Mouse (Mus musculus) limb, embryonic 10.5 days (tissue): ENCODE results near the gene Ripor2. TPM values are rescaled to one million over a fixed set of nuclear protein-coding genes. Genes with fewer than 3 reads are reported as not detected.

Source experiments
- DNase-seq: peaks from one replicate; pipeline ENCODE4 v3.0.0-alpha.2; 2017; ENCODE audit warnings: low spot score
- H3K27ac ChIP-seq: fragments of 300-500 bp; sonication (generic); 2 replicates; pipeline ENCODE4 v1.5.1; 2016; ENCODE audit warnings: mild to moderate bottlenecking
- H3K27me3 ChIP-seq: fragments of 300-500 bp; sonication (generic); 2 replicates; pipeline ENCODE4 v1.6.1; 2016; ENCODE audit warnings: low read depth, mild to moderate bottlenecking; ENCODE audit not compliant: poor library complexity, severe bottlenecking
- H3K36me3 ChIP-seq: fragments of 300-500 bp; sonication (generic); 2 replicates; pipeline ENCODE4 v1.6.1; 2016; ENCODE audit warnings: mild to moderate bottlenecking, moderate library complexity
- H3K4me1 ChIP-seq: fragments of 300-500 bp; sonication (generic); 2 replicates; pipeline ENCODE4 v1.6.1; 2016
- H3K4me3 ChIP-seq: fragments of 300-500 bp; sonication (generic); 2 replicates; pipeline ENCODE4 v1.5.1; 2016; ENCODE audit warnings: mild to moderate bottlenecking, moderate library complexity
- H3K9me3 ChIP-seq: fragments of 300-500 bp; sonication (generic); replicated peaks from 2 replicates; pipeline ENCODE4 v1.6.1; 2016; ENCODE audit warnings: mild to moderate bottlenecking
- WGBS: fragments of 180-500 bp; shearing (Covaris S2); methylation state at CpG from one replicate; pipeline ENCODE4 v1.1.7; 2016; 5-methylcytosine and 5-hydroxymethylcytosine counted together
- polyA plus RNA-seq: library from polyadenylated mRNA; unstranded; fragments of >200 nt; fragmentation: Nextera tagmentation; extraction: Ambion mirVana; gene quantifications from 2 replicates; pipeline ENCODE4 v1.2.1, GENCODE M21; 2016

Ripor2 gene
- polyA plus RNA-seq, 1 experiment from 2014 or later: 0.90 TPM

DNA sequence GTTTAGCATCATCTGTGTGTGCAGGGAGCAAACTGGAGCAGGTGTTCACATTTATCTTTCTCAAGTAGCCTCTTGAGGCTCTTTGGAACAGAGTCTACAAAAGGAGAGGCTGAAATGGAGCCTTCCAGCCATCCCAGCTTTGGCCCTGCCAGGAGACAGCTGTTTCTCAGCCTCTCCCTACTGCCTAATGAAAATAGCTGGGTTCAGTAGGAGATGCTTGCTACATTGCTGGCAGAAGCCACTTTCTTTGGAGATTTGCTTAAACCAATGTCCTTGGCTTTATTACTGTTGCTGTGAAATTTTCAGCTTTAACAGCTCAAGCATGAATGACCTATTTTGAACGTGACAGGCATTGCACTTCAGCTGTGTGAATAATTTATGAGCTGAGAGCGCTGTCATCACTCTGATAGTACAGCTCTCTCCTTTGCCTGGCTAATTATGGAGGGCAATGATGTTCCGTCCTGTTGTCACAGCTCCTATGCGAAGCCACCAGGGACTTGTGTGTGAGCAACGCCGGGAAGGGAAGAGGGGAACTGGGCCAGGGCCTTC lies 47.2 kb downstream of the Ripor2 start:
- DNase-seq: no peak
- Histone ChIP-seq H3K27me3 (0 out of 2 replicates have a peak, but pooled peaks cover 5% of the 10 kb centered on the region), H3K27ac (no peak overlapping the region), H3K9me3 (no peaks in the 10 kb centered on the region), H3K36me3 (no peaks in the 10 kb centered on the region), H3K4me3 (no peak overlapping the region), H3K4me1 (peaks cover under 1% of the 10 kb centered on the region; the same call in 1 of the 2 replicates)
- 56% methylated on average over 6 of the region's 6 CpGs for WGBS

DNA sequence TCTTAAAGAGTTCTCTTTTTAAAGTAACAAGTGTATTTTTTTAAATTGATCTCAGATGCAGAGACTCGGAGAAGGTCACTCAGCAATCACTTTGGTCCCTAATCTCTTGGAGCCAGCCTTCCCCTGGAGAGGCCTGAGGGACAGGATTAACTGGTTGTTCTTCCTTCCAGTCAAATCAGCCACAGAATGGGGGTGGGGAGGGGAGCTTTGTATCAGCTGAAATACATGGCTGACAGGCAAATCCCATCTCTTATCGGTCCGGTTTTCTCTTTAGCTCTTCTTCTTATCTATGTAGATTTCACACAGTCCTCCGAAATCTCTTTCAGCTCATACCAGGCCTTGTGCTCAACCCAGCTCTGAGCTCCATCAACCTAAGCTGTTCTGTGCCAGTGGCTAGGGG lies 48.4 kb downstream of the Ripor2 start:
- Histone ChIP-seq H3K4me3 (no peak overlapping the region), H3K4me1 (no peaks in the 10 kb centered on the region), H3K27me3 (0 out of 2 replicates have a peak, but pooled peaks cover 5% of the 10 kb centered on the region), H3K36me3 (no peaks in the 10 kb centered on the region), H3K27ac (no peak overlapping the region), H3K9me3 (no peaks in the 10 kb centered on the region)
- no peak for DNase-seq
- 71% methylated on average over 4 of the region's 4 CpGs for WGBS

- H3K36me3 ChIP-seq: no peaks in the 10 kb centered on the region
- peaks cover under 1% of the 10 kb centered on the region for H3K4me1 ChIP-seq
- H3K27me3 ChIP-seq: peaks cover 28% of the 10 kb centered on the region
- WGBS: 60% methylated on average over 4 of the region's 4 CpGs
- no peaks in the 10 kb centered on the region for H3K9me3 ChIP-seq
- no peak for DNase-seq
- no peak overlapping the region for H3K27ac ChIP-seq
- no peak overlapping the region for H3K4me3 ChIP-seq
These were observed 51.1 kb downstream of the Ripor2 start for GRCm38 (mm10) chr13:24632988-24633577.

- Histone ChIP-seq H3K36me3 (no peaks in the 10 kb centered on the region), H3K9me3 (no peaks in the 10 kb centered on the region), H3K4me1 (peaks cover 15% of the 10 kb centered on the region), H3K4me3 (no peak overlapping the region), H3K27me3 (peaks cover 43% of the 10 kb centered on the region), H3K27ac (no peak overlapping the region)
- DNase-seq: no peak
- WGBS: 92% methylated on average over 13 of the region's 13 CpGs
These were observed 52.5 kb downstream of the Ripor2 start for GRCm38 (mm10) chr13:24634346-24635120.

DNA sequence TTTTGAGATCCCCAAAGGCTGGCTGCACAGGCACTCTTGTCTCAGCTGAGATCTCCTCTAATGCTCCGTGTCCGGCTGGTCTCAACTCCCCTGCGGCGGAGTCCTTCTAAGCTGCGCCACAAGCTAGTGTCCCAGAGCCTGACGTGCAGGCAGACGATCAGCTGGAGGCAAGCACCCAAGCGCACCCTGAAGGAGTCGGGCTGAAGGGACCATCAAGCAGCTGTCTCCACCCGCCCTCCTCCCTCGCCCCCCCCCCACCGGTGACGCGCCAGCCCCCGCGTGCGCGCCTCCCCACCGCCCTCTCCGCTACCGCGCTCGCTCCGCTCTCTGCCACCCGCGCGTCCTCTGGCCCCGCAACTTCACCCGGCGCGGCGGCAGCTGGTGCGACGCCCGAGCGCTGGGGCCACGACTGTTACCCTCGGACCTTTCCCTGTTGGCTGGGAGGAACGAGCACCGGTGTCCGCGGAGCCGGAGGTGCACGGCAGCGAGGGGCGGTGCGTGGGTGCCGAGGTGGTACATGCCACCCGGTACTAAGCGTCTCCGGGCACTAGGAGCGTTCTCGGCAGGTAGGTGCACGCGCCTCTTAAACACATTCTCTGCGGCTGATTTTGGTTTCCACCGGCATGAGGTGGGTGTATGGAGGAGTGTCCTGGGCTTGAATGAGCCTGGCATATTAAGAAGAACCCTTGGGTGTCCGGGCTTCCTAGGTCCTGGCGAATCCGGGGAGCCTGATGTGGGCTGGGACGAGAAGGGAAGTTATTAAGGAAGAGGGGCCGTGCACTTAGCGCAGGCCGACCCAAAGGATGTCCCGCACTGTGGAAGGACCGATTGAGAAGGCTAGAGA lies 56.6 kb downstream of the Ripor2 start:
- Histone ChIP-seq H3K27ac (0 out of 2 replicates have a peak overlapping the region, but pooled peaks have one; percentile 58), H3K4me3 (peak overlapping the region; percentile 68), H3K36me3 (no peaks in the 10 kb centered on the region), H3K9me3 (no peaks in the 10 kb centered on the region), H3K27me3 (peaks cover 60% of the 10 kb centered on the region), H3K4me1 (peaks cover 16% of the 10 kb centered on the region)
- under 1% methylated on average over 59 of the region's 66 CpGs for WGBS
- peak; percentile 60 for DNase-seq

- Histone ChIP-seq H3K4me3 (peak overlapping the region; percentile 68), H3K4me1 (peaks cover 16% of the 10 kb centered on the region), H3K27ac (no peak overlapping the region), H3K9me3 (no peaks in the 10 kb centered on the region), H3K36me3 (no peaks in the 10 kb centered on the region), H3K27me3 (peaks cover 60% of the 10 kb centered on the region)
- WGBS: 19% methylated on average over 22 of the region's 22 CpGs
- DNase-seq: peak; percentile 51
These were observed 57.5 kb downstream of the Ripor2 start for GRCm38 (mm10) chr13:24639215-24640165.

- Histone ChIP-seq H3K27ac (no peak overlapping the region), H3K27me3 (peaks cover 60% of the 10 kb centered on the region), H3K9me3 (no peaks in the 10 kb centered on the region), H3K4me3 (no peak overlapping the region), H3K36me3 (no peaks in the 10 kb centered on the region), H3K4me1 (peaks cover 16% of the 10 kb centered on the region)
- 42% methylated on average over 4 of the region's 4 CpGs for WGBS
- DNase-seq: no peak
These were observed 58.2 kb downstream of the Ripor2 start for GRCm38 (mm10) chr13:24640166-24640560.

GRCm38 (mm10) chr13:24640836-24641385 lies 58.9 kb downstream of the Ripor2 start:
- Histone ChIP-seq H3K27ac (no peak overlapping the region), H3K9me3 (no peaks in the 10 kb centered on the region), H3K4me1 (peaks cover 16% of the 10 kb centered on the region), H3K4me3 (no peak overlapping the region), H3K36me3 (no peaks in the 10 kb centered on the region), H3K27me3 (peaks cover 59% of the 10 kb centered on the region)
- DNase-seq: no peak
- 79% methylated on average over 3 of the region's 3 CpGs for WGBS

DNA sequence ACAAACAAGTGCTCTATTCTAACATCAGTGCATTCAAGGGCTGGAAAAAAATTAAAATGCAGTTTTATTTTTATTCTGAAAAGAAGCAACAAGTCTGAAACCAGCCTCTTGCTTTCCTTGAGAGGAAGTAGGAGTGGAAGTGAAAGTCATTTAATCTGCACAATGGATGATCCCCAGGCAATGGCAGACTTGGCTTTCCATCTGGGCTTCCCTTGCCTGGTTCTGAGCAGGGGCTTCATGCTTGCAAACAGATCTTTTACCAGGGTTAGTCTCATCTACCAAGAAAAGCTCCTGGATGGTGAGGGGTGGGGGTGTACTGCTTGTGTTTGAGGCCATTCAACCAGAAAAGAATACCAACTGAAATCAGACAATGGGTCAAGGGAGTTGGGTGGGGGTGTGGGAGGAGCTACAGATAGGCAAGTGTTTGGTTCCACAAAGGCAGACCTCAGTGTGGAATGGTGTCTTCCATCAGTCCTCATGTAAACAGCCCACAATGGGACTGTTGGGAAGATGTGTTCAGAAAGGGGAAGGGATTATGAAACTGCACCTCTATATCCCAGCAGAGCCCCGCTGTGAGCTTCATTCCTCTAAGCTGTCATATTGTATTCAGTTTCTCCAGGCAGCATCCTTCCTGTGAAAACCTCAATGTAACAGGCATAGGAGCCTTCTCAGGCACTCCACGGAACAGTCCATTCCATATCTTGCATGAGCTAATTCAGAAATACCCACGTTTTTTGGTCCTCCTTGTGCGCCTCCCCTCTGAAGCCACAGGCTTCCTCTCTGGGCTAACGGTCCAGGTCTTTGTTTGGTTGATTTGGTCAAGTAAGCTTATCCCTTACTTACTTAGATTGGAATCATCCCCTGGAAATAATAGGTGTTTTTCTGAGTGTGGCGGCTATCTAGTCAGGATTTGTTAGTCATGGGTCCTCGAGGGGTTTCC lies 59.8 kb downstream of the Ripor2 start:
- H3K4me3 ChIP-seq: no peak overlapping the region
- H3K36me3 ChIP-seq: no peaks in the 10 kb centered on the region
- no peak overlapping the region for H3K27ac ChIP-seq
- no peak for DNase-seq
- no peaks in the 10 kb centered on the region for H3K9me3 ChIP-seq
- peaks cover 50% of the 10 kb centered on the region for H3K27me3 ChIP-seq
- whole genome bisulfite sequencing: 83% methylated on average over 7 of the region's 7 CpGs
- peaks cover 16% of the 10 kb centered on the region for H3K4me1 ChIP-seq

DNA sequence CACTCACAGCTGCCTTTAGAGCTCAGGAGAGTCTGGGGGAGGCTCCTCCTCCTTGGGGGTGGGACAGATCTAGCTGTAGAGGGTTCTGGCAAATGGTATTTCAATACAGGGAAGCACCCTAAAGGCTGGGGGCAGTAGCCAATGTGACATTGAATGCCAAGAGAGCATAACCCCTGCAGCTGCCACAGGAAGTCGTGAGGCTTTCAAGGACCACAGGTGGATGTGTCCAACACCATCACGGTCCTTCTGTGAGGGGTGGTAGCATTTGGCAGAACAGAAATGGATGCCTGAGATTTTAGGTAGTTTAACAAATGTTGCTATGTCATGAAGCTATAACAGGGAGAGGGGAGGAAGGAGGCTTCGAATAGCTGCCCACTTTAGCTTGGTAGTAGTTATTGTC lies 63.2 kb downstream of the Ripor2 start:
- peaks cover 16% of the 10 kb centered on the region for H3K27me3 ChIP-seq
- no peak overlapping the region for H3K27ac ChIP-seq
- H3K36me3 ChIP-seq: no peaks in the 10 kb centered on the region
- no peak overlapping the region for H3K4me3 ChIP-seq
- no peak for DNase-seq
- H3K9me3 ChIP-seq: no peaks in the 10 kb centered on the region
- H3K4me1 ChIP-seq: 0 out of 2 replicates have a peak, but pooled peaks cover 3% of the 10 kb centered on the region
- 83% methylated on average over 3 of the region's 3 CpGs for WGBS

GRCm38 (mm10) chr13:24646324-24646723 lies 64.3 kb downstream of the Ripor2 start:
- H3K4me3 ChIP-seq: no peak overlapping the region
- no peaks in the 10 kb centered on the region for H3K36me3 ChIP-seq
- 0 out of 2 replicates have a peak, but pooled peaks cover 3% of the 10 kb centered on the region for H3K4me1 ChIP-seq
- no peaks in the 10 kb centered on the region for H3K9me3 ChIP-seq
- DNase-seq: no peak
- 84% methylated on average over 3 of the region's 3 CpGs for WGBS
- no peak overlapping the region for H3K27ac ChIP-seq
- peaks cover 4% of the 10 kb centered on the region; the same call in 1 of the 2 replicates for H3K27me3 ChIP-seq
